Mouse (Mus musculus) CH12.LX (cell line): ENCODE measurements around the gene Taok2. TPM values are rescaled to one million over a fixed set of nuclear protein-coding genes. Genes with fewer than 3 reads are reported as not detected.
A peak's percentile ranks its signal among the peaks of the same experiment; 100 is the strongest.

ENCODE experiments used
- DNase-seq: peaks from one replicate; pipeline ENCODE4 v3.0.0-alpha.2; 2013; ENCODE audit errors: extremely low read depth
- H3K27ac ChIP-seq: 2 replicates; pipeline ENCODE4 v1.5.1; 2012; ENCODE audit warnings: low read depth, mild to moderate bottlenecking, control low read depth, moderate library complexity; ENCODE audit not compliant: insufficient read depth
- H3K27me3 ChIP-seq: replicated peaks from 2 replicates; pipeline ENCODE3; 2012; ENCODE audit warnings: inconsistent platforms
- H3K36me3 ChIP-seq, 2 experiments: replicated peaks in 1 of 2; 2 replicates each; pipeline versions ENCODE3 to v1.6.1; 2012; ENCODE audit warnings: inconsistent platforms in 1 of 2, low read length in 1 of 2, mild to moderate bottlenecking in 1 of 2, mixed read lengths in 1 of 2, moderate library complexity in 1 of 2; ENCODE audit not compliant: control insufficient read depth in 1 of 2, insufficient read depth in 1 of 2
- H3K4me1 ChIP-seq, 2 experiments: 2 replicates each; pipeline ENCODE4 v1.6.1; 2012; ENCODE audit warnings: inconsistent platforms in 1 of 2, moderate library complexity in 1 of 2; ENCODE audit not compliant: insufficient read depth in 2 of 2, control insufficient read depth in 1 of 2
- H3K4me2 ChIP-seq: 2 replicates; pipeline ENCODE4 v1.6.1; 2012; ENCODE audit warnings: low read depth, mild to moderate bottlenecking, control low read depth; ENCODE audit not compliant: poor library complexity, insufficient read depth, severe bottlenecking
- H3K4me3 ChIP-seq, 3 experiments: fragments of 150-350 bp in 1 of 3; sonication (generic) in 1 of 3; replicated peaks in 1 of 3; 2 replicates each; pipeline versions ENCODE3 to v1.5.1; 2011 to 2012; ENCODE audit warnings: low read depth in 2 of 3, low read length in 2 of 3, mild to moderate bottlenecking in 2 of 3, moderate library complexity in 2 of 3, control low read depth in 1 of 3, improper control_type of control experiment in 1 of 3, inconsistent platforms in 1 of 3, mixed read lengths in 1 of 3; ENCODE audit not compliant: poor library complexity in 1 of 3
- H3K79me2 ChIP-seq: replicated peaks from 2 replicates; pipeline ENCODE4 v1.6.1; 2012; ENCODE audit warnings: mild to moderate bottlenecking, moderate library complexity; ENCODE audit not compliant: control insufficient read depth, poor library complexity, insufficient read depth, severe bottlenecking; ENCODE audit errors: extremely low read depth
- H3K9ac ChIP-seq: 2 replicates; pipeline ENCODE4 v1.6.1; 2012; ENCODE audit warnings: low read depth, mild to moderate bottlenecking, control low read depth, moderate library complexity; ENCODE audit not compliant: insufficient read depth
- H3K9me3 ChIP-seq: replicated peaks from 2 replicates; pipeline ENCODE3; 2012; ENCODE audit warnings: low read length, inconsistent platforms, mixed read lengths
- BHLHE40 ChIP-seq: IDR thresholded peaks from 2 replicates; pipeline ENCODE4 v1.6.1; 2011; ENCODE audit warnings: mild to moderate bottlenecking, low read depth, low read length, improper control_type of control experiment
- CHD1 ChIP-seq: IDR thresholded peaks from 2 replicates; pipeline ENCODE4 v1.6.1; 2012; ENCODE audit warnings: low read depth, low read length, improper control_type of control experiment, inconsistent platforms
- CHD2 ChIP-seq: IDR thresholded peaks from 2 replicates; pipeline ENCODE4 v1.6.1; 2011; ENCODE audit warnings: low read length, improper control_type of control experiment
- CTCF ChIP-seq, 2 experiments: IDR thresholded peaks in 1 of 2; conservative IDR thresholded peaks in 1 of 2; 2 replicates each; pipeline ENCODE4 v1.5.1; 2011 to 2012; ENCODE audit warnings: low read depth in 2 of 2, low read length in 2 of 2, improper control_type of control experiment in 1 of 2, inconsistent platforms in 1 of 2, mild to moderate bottlenecking in 1 of 2, moderate library complexity in 1 of 2
- EP300 ChIP-seq: IDR thresholded peaks from 2 replicates; pipeline ENCODE4 v1.6.1; 2011; ENCODE audit warnings: low read length, improper control_type of control experiment
- HCFC1 ChIP-seq: IDR thresholded peaks from 2 replicates; pipeline ENCODE4 v1.6.1; 2012; ENCODE audit warnings: low read depth, mild to moderate bottlenecking, inconsistent platforms, low read length, improper control_type of control experiment
- JUN ChIP-seq: IDR thresholded peaks from 2 replicates; pipeline ENCODE4 v1.6.1; 2011; ENCODE audit warnings: low read depth, mild to moderate bottlenecking, low read length, improper control_type of control experiment, moderate library complexity; ENCODE audit not compliant: insufficient read depth
- JUND ChIP-seq: conservative IDR thresholded peaks from 2 replicates; pipeline ENCODE4 v1.6.1; 2011; ENCODE audit warnings: low read depth, low read length, improper control_type of control experiment
- MAFK ChIP-seq: IDR thresholded peaks from 2 replicates; pipeline ENCODE4 v1.6.1; 2011; ENCODE audit warnings: low read length, improper control_type of control experiment; ENCODE audit not compliant: insufficient replicate concordance
- MAX ChIP-seq: IDR thresholded peaks from 2 replicates; pipeline ENCODE4 v1.6.1; 2011; ENCODE audit warnings: low read length, improper control_type of control experiment
- MAZ ChIP-seq: IDR thresholded peaks from 2 replicates; pipeline ENCODE4 v1.6.1; 2012; ENCODE audit warnings: low read depth, mild to moderate bottlenecking, inconsistent platforms, low read length, improper control_type of control experiment, moderate library complexity
- MXI1 ChIP-seq: IDR thresholded peaks from 2 replicates; pipeline ENCODE4 v1.6.1; 2011; ENCODE audit warnings: mild to moderate bottlenecking, low read depth, low read length, improper control_type of control experiment
- MYC ChIP-seq: IDR thresholded peaks from 2 replicates; pipeline ENCODE4 v1.6.1; 2011; ENCODE audit warnings: low read depth, mild to moderate bottlenecking, improper control_type of control experiment, low read length
- NRF1 ChIP-seq: IDR thresholded peaks from 2 replicates; pipeline ENCODE4 v1.6.1; 2014; ENCODE audit warnings: low read depth, mild to moderate bottlenecking, inconsistent platforms, low read length, improper control_type of control experiment, moderate library complexity
- POLR2A ChIP-seq: IDR thresholded peaks from 2 replicates; pipeline ENCODE4 v1.6.1; 2011; ENCODE audit warnings: low read depth, mild to moderate bottlenecking, improper control_type of control experiment, low read length
- SIN3A ChIP-seq: IDR thresholded peaks from 2 replicates; pipeline ENCODE4 v1.6.1; 2012; ENCODE audit warnings: low read length, improper control_type of control experiment, inconsistent platforms
- ZNF384 ChIP-seq: IDR thresholded peaks from 2 replicates; pipeline ENCODE4 v1.6.1; 2012; ENCODE audit warnings: low read depth, low read length, improper control_type of control experiment, inconsistent platforms
- dilution Hi-C: fragments of 300-500 bp; cut with MboI; formaldehyde crosslinking; loops from 2 replicates; pipeline ENCODE4 v1.14.3; 2020; ENCODE audit warnings: low sequenced_read_pairs; ENCODE audit not compliant: extremely low pct_unique_long_range_greater_than_20kb, extremely low pct_ligation_motif_present
- in situ Hi-C: fragments of 300-500 bp; cut with MboI; formaldehyde crosslinking; loops from 3 replicates; pipeline ENCODE4 v1.14.3; 2019; ENCODE audit warnings: low sequenced_read_pairs, low pct_ligation_motif_present, low pct_unique_long_range_greater_than_20kb, mixed read lengths
- polyA plus RNA-seq: library from polyadenylated mRNA; unstranded; fragments of >175 nt; gene quantifications from 2 replicates; pipeline ENCODE4 v1.2.1, GENCODE M21; 2012; ENCODE audit warnings: low read depth; ENCODE audit not compliant: insufficient read length
- total RNA-seq, 2 experiments: library from RNA; depleted of rRNA; stranded (reverse); fragments of 300-350 nt in 1 of 2; fragments of >200 nt in 1 of 2; gene quantifications; 2 replicates each; pipeline ENCODE4 v1.2.3; 2012 to 2014

Gene Taok2
- total and polyA plus RNA-seq, 3 experiments: 15.3 to 32.2 (median 28.5) TPM

- peak; percentile 82 for TF ChIP-seq POLR2A
Measured at GRCm38 (mm10) chr7:126884286-126885164, at the start of gene Taok2 (continued).

- in situ Hi-C loops: no loop called here
- peaks cover 7% of the 10 kb centered on the region for H3K9me3 ChIP-seq
- H3K9ac ChIP-seq: no peak overlapping the region
- H3K27ac ChIP-seq: no peak overlapping the region
- peaks cover 31 to 70% of the 10 kb centered on the region in 2 experiments for H3K36me3 ChIP-seq
- H3K27me3 ChIP-seq: no peaks in the 10 kb centered on the region
- dilution Hi-C loops: no loop called here
- H3K4me1 ChIP-seq: peaks cover 6 to 32% of the 10 kb centered on the region in 2 experiments; a peak in 3 of 4 replicates
- DNase-seq: no peak
- TF ChIP-seq NRF1 (no peak), POLR2A (no peak), CHD2 (no peak), JUN (no peak), EP300 (no peak), MXI1 (no peak), MAFK (no peak), JUND (no peak), MYC (no peak), ZNF384 (no peak), CHD1 (no peak)
- no peak overlapping the region for H3K4me2 ChIP-seq
- no peak overlapping the region for H3K4me3 ChIP-seq
- H3K79me2 ChIP-seq: peaks cover 21% of the 10 kb centered on the region
Measured at GRCm38 (mm10) chr7:126932652-126933051, 48.1 kb upstream of the Taok2 start.

GRCm38 (mm10) chr7:126929046-126929445 lies 44.5 kb upstream of the Taok2 start:
- Histone ChIP-seq H3K4me3 (peak overlapping the region; percentile 96 to 100 (median 98)), H3K9ac (peak overlapping the region; percentile 94), H3K27ac (peak overlapping the region; percentile 22; the same call in 1 of the 2 replicates), H3K79me2 (peaks cover 21% of the 10 kb centered on the region), H3K4me2 (peak overlapping the region; percentile 59), H3K9me3 (no peaks in the 10 kb centered on the region), H3K4me1 (peaks cover 10 to 34% of the 10 kb centered on the region in 2 experiments; a peak in 3 of 4 replicates), H3K36me3 (peaks cover 11 to 36% of the 10 kb centered on the region in 2 experiments), H3K27me3 (no peaks in the 10 kb centered on the region)
- dilution Hi-C loops: no loop called here
- in situ Hi-C loops: no loop called here
- no peak for DNase-seq
- TF ChIP-seq MAX (peak; percentile 43; the same call in 1 of the 2 replicates), MXI1 (peak; percentile 66), SIN3A (0 out of 2 replicates have a peak, but pooled peaks have one; percentile 4), HCFC1 (no peak), CTCF (conservative IDR thresholded peaks at IDR 0.05 in 1 of 2, IDR thresholded peaks at IDR 0.05 in 1 of 2; ENCODE audit: low read depth in 2 of 2, low read length in 2 of 2) (no peak), MAZ (no peak), BHLHE40 (peak; percentile 64; the same call in 1 of the 2 replicates), JUND (no peak), MYC (peak; percentile 74)
- TF ChIP-seq, all 38 proteins: peak for 5
